19 mouse cellular contexts compared by ENCODE assay signal in genomic region chr11:86739470-86739869, GRCm38 (mm10). TPM values are rescaled to one million over a fixed set of nuclear protein-coding genes. Genes with fewer than 3 reads are reported as not detected.
A peak's percentile ranks its signal among the peaks of the same experiment; 100 is the strongest.
DNase-seq lines count a peak whose midpoint lies in the region; ATAC-seq lines count a peak whose summit lies in the region.
"Had no signal": no experiment of that assay in that cellular context is flagged by ENCODE, and none has a peak within 500 bp of the region (broad histone marks: within the 10 kb centered on the region; RNA-seq: fewer than 3 reads in every experiment).

No protein-coding gene starts in this region.

- H3K9ac ChIP-seq in kidney, embryonic 15.5 days: no peak overlapping the region
- H3K9ac ChIP-seq in intestine, embryonic 15.5 days: no peak overlapping the region
- H3K9ac ChIP-seq in liver, embryonic 15.5 days: no peak overlapping the region; the same call in 1 of the 2 replicates
- H3K9ac ChIP-seq: forebrain, embryonic 13.5 days; hindbrain, embryonic 14.5 days; midbrain, embryonic 15.5 days had no signal

- H3K4me1 ChIP-seq in kidney, embryonic 15.5 days: peaks cover 6% of the 10 kb centered on the region
- H3K4me1 ChIP-seq in intestine, embryonic 15.5 days (replicated peaks): 0 out of 2 replicates have a peak, but pooled peaks cover under 1% of the 10 kb centered on the region
- peaks cover 75% of the 10 kb centered on the region for H3K4me1 ChIP-seq in liver, embryonic 15.5 days (replicated peaks)
- H3K4me1 ChIP-seq: forebrain, embryonic 13.5 days; midbrain, embryonic 15.5 days had no signal

- DNase-seq in kidney, adult 11 months: no peak
- no peak for DNase-seq in lung, adult 18-20 months
- DNase-seq in left cerebral cortex, adult 9 months (ENCODE audit: low spot score in 2 of 2): no peak
- DNase-seq in cerebellum, adult 18-20 months: no peak
- DNase-seq: adrenal gland, adult 8-10 months; cerebellum, adult 11 months; cerebellum, postnatal 14 days; kidney, postnatal 4 days; layer of hippocampus, adult 9-11 months; lung, postnatal 4 days; thymus, postnatal 14 days had no signal

- WGBS in kidney, embryonic 15.5 days: 76% methylated on average over 2 of the region's 2 CpGs
- 72% methylated on average over 2 of the region's 2 CpGs for WGBS in intestine, embryonic 15.5 days
- WGBS in liver, embryonic 15.5 days (ENCODE audit: insufficient replicate concordance): 35% methylated on average over 2 of the region's 2 CpGs

- no peak overlapping the region for H3K4me2 ChIP-seq in kidney, embryonic 15.5 days
- no peak overlapping the region for H3K4me2 ChIP-seq in intestine, embryonic 15.5 days (replicated peaks)
- peak overlapping the region; percentile 27 for H3K4me2 ChIP-seq in liver, embryonic 15.5 days
- H3K4me2 ChIP-seq: forebrain, embryonic 13.5 days; hindbrain, embryonic 14.5 days; midbrain, embryonic 15.5 days had no signal

- H3K27ac ChIP-seq in kidney, embryonic 15.5 days: 0 out of 2 replicates have a peak overlapping the region, but pooled peaks have one; percentile 10
- H3K27ac ChIP-seq in intestine, embryonic 15.5 days: no peak overlapping the region
- peak overlapping the region; percentile 77 for H3K27ac ChIP-seq in liver, embryonic 15.5 days (replicated peaks)
- H3K27ac ChIP-seq: forebrain, embryonic 13.5 days; hindbrain, embryonic 14.5 days; midbrain, embryonic 15.5 days had no signal

- no peaks in the 10 kb centered on the region for H3K9me3 ChIP-seq in kidney, embryonic 15.5 days (replicated peaks)
- H3K9me3 ChIP-seq in intestine, embryonic 15.5 days: no peaks in the 10 kb centered on the region
- no peaks in the 10 kb centered on the region for H3K9me3 ChIP-seq in liver, embryonic 15.5 days (replicated peaks)
- H3K9me3 ChIP-seq: forebrain, embryonic 13.5 days; midbrain, embryonic 15.5 days had no signal

- ATAC-seq in kidney, embryonic 15.5 days (replicated peaks; ENCODE audit: low FRiP score): no peak
- ATAC-seq in intestine, embryonic 15.5 days: 0 out of 2 replicates have a peak, but pooled peaks have one; percentile 47
- ATAC-seq in liver, embryonic 15.5 days (ENCODE audit: insufficient read depth): no peak
- ATAC-seq: activated CD4-positive, CD25-positive, alpha-beta regulatory T cell, adult 4 months; forebrain, embryonic 13.5 days; inflammation-experienced regulatory T-cells, adult 6 months; midbrain, embryonic 15.5 days had no signal

- H3K27me3 ChIP-seq in kidney, embryonic 15.5 days: no peaks in the 10 kb centered on the region
- no peaks in the 10 kb centered on the region for H3K27me3 ChIP-seq in intestine, embryonic 15.5 days (replicated peaks)
- no peaks in the 10 kb centered on the region for H3K27me3 ChIP-seq in liver, embryonic 15.5 days
- H3K27me3 ChIP-seq: forebrain, embryonic 13.5 days; midbrain, embryonic 15.5 days had no signal

- H3K4me3 ChIP-seq in kidney, embryonic 15.5 days (replicated peaks): no peak overlapping the region
- no peak overlapping the region for H3K4me3 ChIP-seq in intestine, embryonic 15.5 days (replicated peaks)
- no peak overlapping the region for H3K4me3 ChIP-seq in liver, embryonic 15.5 days (replicated peaks)
- H3K4me3 ChIP-seq: forebrain, embryonic 13.5 days; midbrain, embryonic 15.5 days had no signal

- H3K36me3 ChIP-seq in kidney, embryonic 15.5 days: peaks cover 21% of the 10 kb centered on the region
- no peaks in the 10 kb centered on the region for H3K36me3 ChIP-seq in intestine, embryonic 15.5 days
- peaks cover 28% of the 10 kb centered on the region for H3K36me3 ChIP-seq in liver, embryonic 15.5 days (replicated peaks)

RNA-seq across cellular contexts. Expression of gene Cltc, which starts 17.9 kb away (rescaled TPM):
- 148 and 157 TPM in 2 replicates for polyA plus RNA-seq in kidney, embryonic 15.5 days (2015; fragmentation: Nextera tagmentation; extraction: Ambion mirVana)
- polyA plus RNA-seq in intestine, embryonic 15.5 days (2015; fragmentation: Nextera tagmentation; extraction: Ambion mirVana): 134 and 135 TPM in 2 replicates
- polyA plus RNA-seq in liver, embryonic 15.5 days (2015; fragmentation: Nextera tagmentation; extraction: Ambion mirVana): 79.4 and 91.3 TPM in 2 replicates

RNA-seq across cellular contexts. Expression of gene Ptrh2, which starts 55.7 kb away (rescaled TPM):
- polyA plus RNA-seq in kidney, embryonic 15.5 days (2015; fragmentation: Nextera tagmentation; extraction: Ambion mirVana): 35.8 and 38.2 TPM in 2 replicates
- 31.0 and 33.1 TPM in 2 replicates for polyA plus RNA-seq in intestine, embryonic 15.5 days (2015; fragmentation: Nextera tagmentation; extraction: Ambion mirVana)
- 14.3 and 15.0 TPM in 2 replicates for polyA plus RNA-seq in liver, embryonic 15.5 days (2015; fragmentation: Nextera tagmentation; extraction: Ambion mirVana)

RNA-seq across cellular contexts. Expression of gene Vmp1, which starts 55.8 kb away (rescaled TPM):
- 139 and 144 TPM in 2 replicates for polyA plus RNA-seq in kidney, embryonic 15.5 days (2015; fragmentation: Nextera tagmentation; extraction: Ambion mirVana)
- 168 and 176 TPM in 2 replicates for polyA plus RNA-seq in intestine, embryonic 15.5 days (2015; fragmentation: Nextera tagmentation; extraction: Ambion mirVana)
- 80.8 and 81.0 TPM in 2 replicates for polyA plus RNA-seq in liver, embryonic 15.5 days (2015; fragmentation: Nextera tagmentation; extraction: Ambion mirVana)
